Mouse (Mus musculus) kidney, embryonic 14.5 days (tissue): ENCODE measurements around the gene Errfi1. TPM values are rescaled to one million over a fixed set of nuclear protein-coding genes. Genes with fewer than 3 reads are reported as not detected.
A peak's percentile ranks its signal among the peaks of the same experiment; 100 is the strongest.

ENCODE experiments used
- ATAC-seq: fragments of 200-750 bp; cut with Nextera tagmentation; 2 replicates; pipeline ENCODE4 v1.8.0; 2017; ENCODE audit warnings: moderate number of reproducible peaks, mild to moderate bottlenecking, moderate TSS enrichment, moderate library complexity; ENCODE audit not compliant: low FRiP score, low TSS enrichment
- H3K27ac ChIP-seq: fragments of 300-500 bp; sonication (generic); 2 replicates; pipeline ENCODE4 v1.5.1; 2014; ENCODE audit warnings: low read depth, mild to moderate bottlenecking, low read length, moderate library complexity, mixed read lengths
- H3K27me3 ChIP-seq: fragments of 300-500 bp; sonication (generic); 2 replicates; pipeline ENCODE4 v1.6.1; 2014; ENCODE audit warnings: mild to moderate bottlenecking, low read length; ENCODE audit not compliant: control insufficient read depth, insufficient read depth
- H3K36me3 ChIP-seq: fragments of 300-500 bp; sonication (generic); 2 replicates; pipeline ENCODE4 v1.6.1; 2014; ENCODE audit warnings: low read length, mixed read lengths; ENCODE audit not compliant: control insufficient read depth, insufficient read depth
- H3K4me1 ChIP-seq: fragments of 300-500 bp; sonication (generic); 2 replicates; pipeline ENCODE4 v1.6.1; 2014; ENCODE audit warnings: low read length, mixed read lengths; ENCODE audit not compliant: control insufficient read depth, insufficient read depth
- H3K4me2 ChIP-seq: fragments of 300-500 bp; sonication (generic); replicated peaks from 2 replicates; pipeline ENCODE4 v1.6.1; 2014; ENCODE audit warnings: low read depth, mild to moderate bottlenecking, low read length
- H3K4me3 ChIP-seq: fragments of 300-500 bp; sonication (generic); 2 replicates; pipeline ENCODE4 v1.5.1; 2014; ENCODE audit warnings: mild to moderate bottlenecking, low read length
- H3K9ac ChIP-seq: fragments of 300-500 bp; sonication (generic); 2 replicates; pipeline ENCODE4 v1.6.1; 2014; ENCODE audit warnings: low read depth, mild to moderate bottlenecking, low read length, moderate library complexity
- H3K9me3 ChIP-seq: fragments of 300-500 bp; sonication (generic); 2 replicates; pipeline ENCODE4 v1.6.1; 2016; ENCODE audit warnings: low read length; ENCODE audit not compliant: control insufficient read depth
- WGBS: fragments of 180-500 bp; shearing (Covaris S2); extraction: QIAGEN DNeasy Blood & Tissue Kit; methylation state at CpG from one replicate; pipeline ENCODE4 v1.1.7; 2014; 5-methylcytosine and 5-hydroxymethylcytosine counted together
- polyA plus RNA-seq: library from polyadenylated mRNA; unstranded; fragments of >200 nt; fragmentation: Nextera tagmentation; extraction: Ambion mirVana; gene quantifications from 2 replicates; pipeline ENCODE4 v1.2.1, GENCODE M21; 2014

Gene Errfi1
- polyA plus RNA-seq, 1 experiment from 2014 or later = 34.3 TPM

DNA sequence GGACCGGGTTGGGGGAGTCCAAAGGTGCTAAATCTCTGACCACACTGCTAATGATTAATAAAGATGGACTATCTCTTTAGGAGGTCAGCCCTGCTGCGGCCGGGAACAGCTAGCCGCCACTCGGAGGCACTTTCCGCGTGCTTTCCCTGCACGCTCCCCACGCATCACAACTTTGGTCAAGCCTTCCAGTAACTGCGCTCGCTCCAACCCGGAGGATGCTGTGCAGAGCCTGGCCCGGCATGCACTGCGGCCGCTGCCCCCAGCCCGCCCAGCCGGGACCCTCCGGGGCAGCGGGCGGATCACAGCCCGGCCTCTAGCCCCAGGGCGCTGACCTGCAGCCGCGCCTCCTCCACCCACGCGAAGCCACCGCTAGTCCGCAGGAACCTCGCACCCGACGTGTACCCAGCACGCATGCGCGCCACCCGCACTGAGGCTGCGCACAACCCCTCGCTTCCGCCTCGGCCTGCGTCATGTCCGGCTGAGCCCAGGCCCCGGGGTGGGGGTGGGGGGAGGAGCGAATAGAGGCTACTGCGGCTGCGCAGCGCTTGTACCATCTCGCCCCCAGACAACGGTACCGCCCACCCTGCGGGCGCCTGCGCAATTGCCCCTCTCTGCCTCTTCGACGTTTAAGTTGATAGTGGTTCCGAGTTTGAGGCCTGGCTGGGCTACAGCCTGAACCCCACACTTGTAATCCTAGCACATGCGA is 55.9 kb downstream of the Errfi1 start:
- no peaks in the 10 kb centered on the region for H3K27me3 ChIP-seq
- H3K4me1 ChIP-seq = peaks cover 6% of the 10 kb centered on the region
- H3K4me3 ChIP-seq = peak overlapping the region; percentile 84
- H3K27ac ChIP-seq = peak overlapping the region; percentile 85
- peak overlapping the region; percentile 87 for H3K9ac ChIP-seq
- peak overlapping the region; percentile 70 for H3K4me2 ChIP-seq
- WGBS = under 1% methylated on average over 56 of the region's 56 CpGs
- no peaks in the 10 kb centered on the region for H3K9me3 ChIP-seq
- peaks cover 14% of the 10 kb centered on the region for H3K36me3 ChIP-seq
- ATAC-seq = peak; percentile 91

- Histone ChIP-seq H3K27me3 (no peaks in the 10 kb centered on the region), H3K27ac (peak overlapping the region; percentile 52), H3K4me2 (peak overlapping the region; percentile 32; the same call in 1 of the 2 replicates), H3K9ac (peak overlapping the region; percentile 42), H3K4me1 (peaks cover 10% of the 10 kb centered on the region), H3K4me3 (peak overlapping the region; percentile 84; the same call in 1 of the 2 replicates), H3K9me3 (no peaks in the 10 kb centered on the region), H3K36me3 (peaks cover 9% of the 10 kb centered on the region)
- 89% methylated on average over 19 of the region's 19 CpGs for WGBS
- peak; percentile 20; the same call in 1 of the 2 replicates for ATAC-seq
Measured at GRCm38 (mm10) chr4:150910164-150910951, 56.6 kb downstream of the Errfi1 start.

GRCm38 (mm10) chr4:150913743-150914142 is 60.0 kb downstream of the Errfi1 start:
- Histone ChIP-seq H3K27me3 (no peaks in the 10 kb centered on the region), H3K4me1 (peaks cover 8% of the 10 kb centered on the region), H3K9ac (peak overlapping the region; percentile 73), H3K9me3 (no peaks in the 10 kb centered on the region), H3K36me3 (no peaks in the 10 kb centered on the region), H3K27ac (peak overlapping the region; percentile 86), H3K4me3 (peak overlapping the region; percentile 63), H3K4me2 (peak overlapping the region; percentile 56)
- 17% methylated on average over 12 of the region's 12 CpGs for WGBS
- no peak for ATAC-seq

DNA sequence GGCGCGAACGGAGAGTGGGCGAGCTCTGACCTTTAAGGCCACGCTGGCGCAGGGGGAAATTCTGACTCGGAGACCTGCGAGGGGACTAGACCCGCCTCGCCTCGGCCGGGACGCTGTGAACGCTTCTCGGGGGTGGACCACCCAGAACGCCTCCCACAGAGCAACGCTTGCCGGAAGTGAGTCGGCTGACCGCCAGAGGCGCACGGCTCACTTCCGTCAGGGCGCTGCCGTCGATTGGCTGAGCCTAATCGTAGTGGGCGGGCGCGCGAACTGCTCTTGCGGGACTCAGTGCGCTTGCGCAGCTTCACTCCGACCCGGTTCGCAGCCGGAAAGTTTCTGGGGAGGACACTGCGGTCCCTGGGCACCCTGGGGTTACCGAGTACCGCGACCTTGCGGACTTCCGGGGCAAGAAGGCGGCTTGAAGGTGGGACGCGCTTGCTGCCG is 60.6 kb downstream of the Errfi1 start, which contains the start of the genes Park7 and Tnfrsf9:
Gene Park7, minus strand, starts transcription at position 148 of the 444 bp plus-strand sequence.
Gene Tnfrsf9, plus strand, starts transcription at position 273 of the 444 bp plus-strand sequence.
- no peaks in the 10 kb centered on the region for H3K9me3 ChIP-seq
- H3K4me2 ChIP-seq = peak within 1 kb of the TSS; percentile 56
- H3K4me1 ChIP-seq = peaks cover 3% of the 10 kb centered on the region; the same call in 1 of the 2 replicates
- no peaks in the 10 kb centered on the region for H3K27me3 ChIP-seq
- H3K9ac ChIP-seq = peak within 1 kb of the TSS; percentile 73
- WGBS = under 1% methylated on average over 48 of the region's 48 CpGs
- H3K27ac ChIP-seq = peak within 1 kb of the TSS; percentile 86
- no peaks in the 10 kb centered on the region for H3K36me3 ChIP-seq
- peak within 1 kb of the TSS; percentile 63 for H3K4me3 ChIP-seq
- peak; percentile 87 for ATAC-seq

GRCm38 (mm10) chr4:150915181-150915906 is 61.6 kb downstream of the Errfi1 start:
- H3K36me3 ChIP-seq = no peaks in the 10 kb centered on the region
- no peaks in the 10 kb centered on the region for H3K27me3 ChIP-seq
- H3K4me2 ChIP-seq = peak overlapping the region; percentile 56
- H3K4me3 ChIP-seq = peak overlapping the region; percentile 63
- peak overlapping the region; percentile 86; the same call in 1 of the 2 replicates for H3K27ac ChIP-seq
- H3K9ac ChIP-seq = peak overlapping the region; percentile 73
- WGBS = 67% methylated on average over 10 of the region's 10 CpGs
- ATAC-seq = no peak
- peaks cover 3% of the 10 kb centered on the region; the same call in 1 of the 2 replicates for H3K4me1 ChIP-seq
- H3K9me3 ChIP-seq = no peaks in the 10 kb centered on the region

DNA sequence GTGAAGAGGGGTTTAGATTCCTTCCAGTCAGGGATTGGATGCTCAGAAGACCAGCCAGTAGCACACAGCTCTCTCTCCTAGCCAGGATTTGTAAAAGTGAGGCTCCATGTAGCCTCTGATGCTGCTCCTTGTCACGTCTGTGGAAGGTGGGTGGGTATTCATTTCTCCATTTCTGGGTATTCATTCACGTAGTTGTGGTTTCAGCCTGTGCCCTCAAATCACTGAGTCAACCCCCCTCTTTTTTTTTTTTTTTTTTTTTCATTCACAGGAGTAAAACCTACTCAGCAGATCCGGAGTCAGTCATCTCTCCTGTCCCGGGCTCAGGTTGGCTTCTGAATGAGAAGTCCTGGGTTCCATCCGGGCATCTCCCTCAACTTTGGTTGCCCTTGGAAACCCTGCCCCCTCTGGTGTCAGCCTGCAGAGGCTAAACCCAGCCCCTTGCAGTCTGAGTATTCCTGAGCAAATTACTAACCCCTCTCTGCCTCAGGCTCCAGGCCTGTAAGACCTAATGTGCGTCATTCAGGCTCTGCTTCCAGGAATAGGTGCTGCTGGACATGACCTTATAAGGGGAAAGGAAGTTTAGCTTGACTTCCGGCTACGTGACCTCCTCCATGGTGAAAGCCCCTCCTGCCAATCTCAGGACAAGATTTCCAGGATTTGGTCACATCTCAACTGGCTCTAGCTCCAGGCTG is 63.8 kb downstream of the Errfi1 start:
- WGBS = 75% methylated on average over 8 of the region's 8 CpGs
- Histone ChIP-seq H3K9me3 (no peaks in the 10 kb centered on the region), H3K27me3 (no peaks in the 10 kb centered on the region), H3K4me3 (no peak overlapping the region), H3K9ac (no peak overlapping the region), H3K4me1 (peaks cover 9% of the 10 kb centered on the region), H3K27ac (no peak overlapping the region), H3K4me2 (no peak overlapping the region), H3K36me3 (no peaks in the 10 kb centered on the region)
- ATAC-seq = no peak
